14 mouse cellular contexts compared by ENCODE assay signal in genomic region chr19:3419251-3419650, GRCm38 (mm10). TPM values are rescaled to one million over a fixed set of nuclear protein-coding genes. Genes with fewer than 3 reads are reported as not detected.
DNase-seq lines count a peak whose midpoint lies in the region; ATAC-seq and TF ChIP-seq lines count a peak whose summit lies in the region.
"Had no signal": no experiment of that assay in that cellular context is flagged by ENCODE, and none has a peak within 500 bp of the region (broad histone marks: within the 10 kb centered on the region; RNA-seq: fewer than 3 reads in every experiment).

No protein-coding gene starts in this region.

- DNase-seq in layer of hippocampus, adult 9-11 months = peak; percentile 42
- no peak for DNase-seq in layer of hippocampus, postnatal 10 days (ENCODE audit: low spot score in 2 of 2)
- DNase-seq in NIH3T3 (ENCODE audit: low read depth) = peak; percentile 88
- peak; percentile 40 for DNase-seq in fibroblast of lung, adult 2 months (ENCODE audit: low read depth)
- no peak for DNase-seq in cerebellum, postnatal 36 days
- no peak for DNase-seq in heart, adult 8-10 months (ENCODE audit: low spot score)
- DNase-seq: heart, adult 2 months; kidney, adult 2 months; thymus, postnatal 36 days had no signal

- no peaks in the 10 kb centered on the region for H3K36me3 ChIP-seq in myocyte (ENCODE audit: control insufficient read depth, insufficient read depth)
- H3K36me3 ChIP-seq: liver, embryonic 15.5 days; midbrain, embryonic 12.5 days had no signal

- no peaks in the 10 kb centered on the region for H3K79me2 ChIP-seq in myocyte (ENCODE audit: control insufficient read depth, insufficient read depth)

- H3K4me3 ChIP-seq in myocyte = no peak overlapping the region
- H3K4me3 ChIP-seq: heart, adult 2 months; liver, embryonic 15.5 days; midbrain, embryonic 12.5 days had no signal

- no peak overlapping the region for H3ac ChIP-seq in myocyte (ENCODE audit: control insufficient read depth, insufficient read length)

- no peaks in the 10 kb centered on the region for H3K27me3 ChIP-seq in myocyte (ENCODE audit: control insufficient read depth, insufficient read depth, insufficient read length)

- ATAC-seq in megakaryocyte-erythroid progenitor cell, adult 5-6 weeks (replicated peaks; ENCODE audit: low FRiP score, low TSS enrichment, poor library complexity, severe bottlenecking) = no peak

- TF ChIP-seq POLR2A in myocyte (IDR thresholded peaks at IDR 0.05; ENCODE audit: insufficient read length, low read depth) = no peak

- no peak overlapping the region for H3K4me2 ChIP-seq in myocyte (ENCODE audit: low read depth)
- H3K4me2 ChIP-seq: liver, embryonic 15.5 days; midbrain, embryonic 12.5 days had no signal

TF ChIP-seq in myocyte, 11 proteins besides CTCF, POLR2A, EP300 and RAD21:
- TF ChIP-seq MYOG (IDR thresholded peaks at IDR 0.05; ENCODE audit: control insufficient read depth in 1 of 3, insufficient read depth in 1 of 3, insufficient read length in 2 of 3, low read depth in 2 of 3) (peak in 2 of 3 experiments; percentile 82 to 92), POLR2AphosphoS2 (IDR thresholded peaks at IDR 0.05; ENCODE audit: insufficient read length, low read depth) (no peak), MYOD1 (IDR thresholded peaks at IDR 0.05; ENCODE audit: control insufficient read depth in 1 of 3, insufficient read length in 2 of 3, low read depth in 2 of 3) (peak in 2 of 3 experiments; percentile 92 to 96), TCF3 (IDR thresholded peaks at IDR 0.05; ENCODE audit: insufficient read length, low read depth) (peak; percentile 68), MAX (IDR thresholded peaks at IDR 0.05; ENCODE audit: low read depth) (no peak), CEBPB (IDR thresholded peaks at IDR 0.05; ENCODE audit: insufficient read depth, poor library complexity, severe bottlenecking) (no peak), E2F4 (IDR thresholded peaks at IDR 0.05; ENCODE audit: insufficient read depth) (no peak), REST (IDR thresholded peaks at IDR 0.05; ENCODE audit: insufficient read depth, insufficient read length) (no peak), SRF (IDR thresholded peaks at IDR 0.05; ENCODE audit: control insufficient read depth, insufficient read length, low read depth) (no peak), USF1 (IDR thresholded peaks at IDR 0.05; ENCODE audit: low read depth) (no peak), TCF12 (IDR thresholded peaks at IDR 0.05; ENCODE audit: insufficient read depth, poor library complexity, severe bottlenecking) (no peak)

RNA-seq across cellular contexts. Expression of gene Gal, which starts 4.9 kb away (rescaled TPM):
- total RNA-seq in layer of hippocampus, postnatal 10 days (2021) = 1 to 10 TPM; 4.5 to 5.5 TPM
- polyA plus RNA-seq in myocyte (2012; fragmentation: generic; extraction: Trizol) = not detected
- not detected in 2 replicates for total RNA-seq in megakaryocyte-erythroid progenitor cell, adult 5-6 weeks (2014; fragmentation: Nextera tagmentation)
- not detected in 2 replicates for total RNA-seq in megakaryocyte-erythroid progenitor cell, adult 5-6 weeks (2017)
- total RNA-seq in heart, adult 8-10 months (2022) = not detected
- total RNA-seq: heart, adult 2 months; MEL had no signal

RNA-seq across cellular contexts. Expression of gene Tesmin, which starts 30.6 kb away (rescaled TPM):
- total RNA-seq in layer of hippocampus, postnatal 10 days (2021) = under 1 TPM; 0.41 to 0.69 TPM
- 0.19 TPM for polyA plus RNA-seq in myocyte (2012; fragmentation: generic; extraction: Trizol)
- 0.74 and 3.9 TPM in 2 replicates for total RNA-seq in megakaryocyte-erythroid progenitor cell, adult 5-6 weeks (2014; fragmentation: Nextera tagmentation)
- total RNA-seq in megakaryocyte-erythroid progenitor cell, adult 5-6 weeks (2017) = 0.66 and 1.5 TPM in 2 replicates
- total RNA-seq in heart, adult 8-10 months (2022) = 1 to 10 TPM; 2.4 to 5.1 (median 3.1) TPM

Comparison
In these comparisons a context has a peak if more than half of its experiments do, and no peak if none do; other contexts are left out.
1. DNase-seq: peak in layer of hippocampus, adult 9-11 months (single experiment), NIH3T3 (single experiment) and fibroblast of lung, adult 2 months (single experiment); none in layer of hippocampus, postnatal 10 days (0 of 2), cerebellum, postnatal 36 days (0 of 2) and heart, adult 8-10 months (single experiment).
2. RNA of gene Gal, which starts 4.9 kb away (total RNA-seq): 4.5 to 5.5 TPM in layer of hippocampus, postnatal 10 days; not detected in megakaryocyte-erythroid progenitor cell, adult 5-6 weeks and not detected in heart, adult 8-10 months; every median in the first group is over 4 times any median in the second.